Mouse (Mus musculus) E14TG2a.4 (cell line): ENCODE data around the gene Epb41.

Experiments used
- CTCF ChIP-seq: conservative IDR thresholded peaks from 2 replicates; pipeline ENCODE4 v1.5.1; 2014; ENCODE audit warnings: low read length
- POU5F1 ChIP-seq: IDR thresholded peaks from 2 replicates; pipeline ENCODE4 v1.6.1; 2014; ENCODE audit warnings: low read length, borderline replicate concordance

- TF ChIP-seq CTCF (peak; percentile 33; the same call in 1 of the 2 replicates), POU5F1 (no peak)
These were observed 41.9 kb downstream of the Epb41 start for GRCm38 (mm10) chr4:132033183-132033582.
